Mouse (Mus musculus) spleen, adult 2 months (tissue): ENCODE results near the gene Mtg1.

Experiments
- CTCF ChIP-seq: fragments of 200-500 bp; IDR thresholded peaks from 2 replicates; pipeline ENCODE4 v1.5.1; 2011; ENCODE audit warnings: mild to moderate bottlenecking, inconsistent platforms; ENCODE audit not compliant: insufficient read depth, insufficient read length, insufficient replicate concordance; ENCODE audit errors: extremely low read depth
- POLR2A ChIP-seq: fragments of 200-500 bp; IDR thresholded peaks from 2 replicates; pipeline ENCODE4 v1.6.1; 2011; ENCODE audit warnings: low read depth, low read length, inconsistent platforms

DNA sequence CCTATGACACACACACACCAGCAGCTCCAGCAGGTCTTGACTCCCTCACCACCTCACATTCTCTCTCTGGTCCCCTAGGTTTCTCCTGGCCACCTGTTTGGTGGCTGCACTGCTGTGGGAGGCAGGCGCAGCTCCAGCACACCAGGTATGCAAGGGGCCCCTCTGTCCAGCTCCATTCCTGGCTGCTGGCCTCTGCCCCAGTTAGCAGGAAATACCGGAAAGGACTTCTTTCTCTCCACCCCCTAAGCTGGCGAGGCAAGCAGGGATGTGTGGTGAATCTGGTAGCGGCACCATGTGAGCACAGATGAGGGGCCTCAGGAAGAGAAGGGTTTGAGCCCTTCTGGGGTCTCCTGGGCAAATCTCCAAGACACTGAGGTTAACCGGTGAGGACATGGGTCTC lies 42.4 kb upstream of the Mtg1 start:
- TF ChIP-seq POLR2A: no peak
- no peak for TF ChIP-seq CTCF
